Mouse (Mus musculus) liver, embryonic 12.5 days (tissue): ENCODE results near the gene Mdh2. TPM values are rescaled to one million over a fixed set of nuclear protein-coding genes. Genes with fewer than 3 reads are reported as not detected.

Experiments
- ATAC-seq: fragments of 200-750 bp; cut with Nextera tagmentation; 2 replicates; pipeline ENCODE4 v1.8.0; 2017; ENCODE audit warnings: moderate number of reproducible peaks, mild to moderate bottlenecking, moderate library complexity
- H3K27ac ChIP-seq: fragments of 300-500 bp; sonication (generic); 2 replicates; pipeline ENCODE4 v1.5.1; 2016; ENCODE audit warnings: mild to moderate bottlenecking
- H3K27me3 ChIP-seq: fragments of 300-500 bp; sonication (generic); replicated peaks from 2 replicates; pipeline ENCODE4 v1.6.1; 2016; ENCODE audit warnings: mild to moderate bottlenecking, moderate library complexity
- H3K36me3 ChIP-seq: fragments of 300-500 bp; sonication (generic); 2 replicates; pipeline ENCODE4 v1.6.1; 2016; ENCODE audit warnings: mild to moderate bottlenecking, moderate library complexity
- H3K4me1 ChIP-seq: fragments of 300-500 bp; sonication (generic); 2 replicates; pipeline ENCODE4 v1.6.1; 2016
- H3K4me2 ChIP-seq: fragments of 300-500 bp; sonication (generic); 2 replicates; pipeline ENCODE4 v1.6.1; 2016; ENCODE audit warnings: mild to moderate bottlenecking, moderate library complexity
- H3K4me3 ChIP-seq: fragments of 300-500 bp; sonication (generic); 2 replicates; pipeline ENCODE4 v1.5.1; 2016; ENCODE audit warnings: mild to moderate bottlenecking, moderate library complexity
- H3K9ac ChIP-seq: fragments of 300-500 bp; sonication (generic); 2 replicates; pipeline ENCODE4 v1.6.1; 2016; ENCODE audit warnings: mild to moderate bottlenecking, moderate library complexity
- H3K9me3 ChIP-seq: fragments of 300-500 bp; sonication (generic); replicated peaks from 2 replicates; pipeline ENCODE4 v1.6.1; 2016; ENCODE audit warnings: mild to moderate bottlenecking, moderate library complexity
- WGBS: fragments of 180-500 bp; shearing (Covaris S2); methylation state at CpG from one replicate; pipeline ENCODE4 v1.1.7; 2016; ENCODE audit not compliant: insufficient replicate concordance; 5-methylcytosine and 5-hydroxymethylcytosine counted together
- polyA plus RNA-seq: library from polyadenylated mRNA; unstranded; fragments of >200 nt; fragmentation: Nextera tagmentation; extraction: Ambion mirVana; gene quantifications from 2 replicates; pipeline ENCODE4 v1.2.1, GENCODE M21; 2016

Mdh2 gene
- polyA plus RNA-seq, 1 experiment from 2014 or later: 473 TPM

- no peak overlapping the region for H3K27ac ChIP-seq
- H3K4me3 ChIP-seq: peak overlapping the region; percentile 82
- peak overlapping the region; percentile 85 for H3K4me2 ChIP-seq
- 51% methylated on average over 8 of the region's 8 CpGs for WGBS
- no peak for ATAC-seq
- no peaks in the 10 kb centered on the region for H3K9me3 ChIP-seq
- H3K4me1 ChIP-seq: peaks cover 47% of the 10 kb centered on the region
- 0 out of 2 replicates have a peak, but pooled peaks cover 4% of the 10 kb centered on the region for H3K27me3 ChIP-seq
- peak overlapping the region; percentile 92; the same call in 1 of the 2 replicates for H3K9ac ChIP-seq
- H3K36me3 ChIP-seq: peaks cover 55% of the 10 kb centered on the region
Measured at GRCm38 (mm10) chr5:135780331-135780730, 2.1 kb downstream of the Mdh2 start.

DNA sequence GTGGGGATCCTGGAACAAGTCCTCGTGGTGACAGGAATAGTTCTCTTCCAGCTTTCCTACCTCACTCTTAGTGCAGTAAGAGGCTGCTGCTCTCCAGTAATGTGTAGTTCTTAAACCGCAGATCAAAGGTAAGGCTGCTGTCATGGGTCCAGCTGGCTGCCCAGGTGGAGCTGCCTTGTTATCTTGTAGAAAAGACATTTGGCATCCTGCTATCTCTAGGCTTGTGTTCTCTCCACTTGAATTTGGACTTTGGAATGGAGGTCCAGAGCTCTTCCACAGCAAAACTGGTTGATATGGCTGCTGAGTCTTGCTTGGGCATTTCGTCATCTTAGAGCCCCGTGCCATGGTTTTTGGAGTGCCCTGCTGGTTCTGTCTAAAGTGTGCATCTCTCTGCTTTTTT lies 4.6 kb downstream of the Mdh2 start:
- H3K36me3 ChIP-seq: peaks cover 80% of the 10 kb centered on the region
- WGBS: 83% methylated on average over 4 of the region's 4 CpGs

DNA sequence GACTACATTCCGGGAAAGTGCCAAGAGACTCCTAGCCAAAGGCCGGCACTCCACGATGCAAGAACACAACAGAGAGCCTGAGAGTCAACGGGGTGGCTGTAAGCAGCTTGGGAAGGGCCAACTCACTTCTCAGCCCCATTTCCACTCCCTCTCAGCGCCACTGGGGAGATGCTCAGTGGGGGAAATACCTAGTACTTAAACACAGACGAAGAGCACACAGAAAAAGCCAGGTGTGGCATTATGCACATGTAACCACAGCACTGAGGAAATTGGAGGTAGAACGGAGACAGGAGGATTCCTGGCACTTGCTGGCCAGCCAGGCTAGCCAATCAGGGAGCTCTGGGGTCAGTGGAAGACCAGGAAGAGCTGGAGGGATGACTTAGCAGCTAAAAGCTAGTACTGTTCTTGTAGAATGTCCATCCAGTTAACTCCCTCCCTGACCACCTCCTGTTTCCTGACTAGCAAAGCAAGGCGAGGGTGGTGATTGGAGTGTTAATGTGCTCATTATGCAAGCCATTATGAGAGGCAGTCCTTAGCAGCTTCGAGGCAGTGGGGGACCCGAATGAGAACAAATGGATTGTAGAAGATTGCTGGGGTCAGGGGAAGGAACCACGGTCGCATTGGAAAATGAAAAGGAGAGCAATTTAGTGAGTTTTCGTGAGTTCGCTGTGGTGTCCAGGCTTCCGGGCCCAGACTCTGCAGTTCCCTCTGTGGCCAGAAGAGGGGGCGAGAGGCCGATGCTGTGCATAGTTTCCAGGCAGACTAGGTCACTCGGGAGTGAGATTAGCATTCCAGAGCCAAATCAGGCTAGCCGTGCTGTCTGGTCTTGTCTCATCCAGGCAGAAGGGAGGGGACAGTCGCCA lies 15.9 kb downstream of the Mdh2 start:
- H3K27me3 ChIP-seq: no peaks in the 10 kb centered on the region
- H3K36me3 ChIP-seq: peaks cover 31% of the 10 kb centered on the region
- peak overlapping the region; percentile 51 for H3K4me2 ChIP-seq
- no peaks in the 10 kb centered on the region for H3K9me3 ChIP-seq
- peak overlapping the region; percentile 22; the same call in 1 of the 2 replicates for H3K9ac ChIP-seq
- peak; percentile 54; the same call in 1 of the 2 replicates for ATAC-seq
- no peak overlapping the region for H3K27ac ChIP-seq
- H3K4me1 ChIP-seq: 0 out of 2 replicates have a peak, but pooled peaks cover 3% of the 10 kb centered on the region
- peak overlapping the region; percentile 29; the same call in 1 of the 2 replicates for H3K4me3 ChIP-seq
- 15% methylated on average over 20 of the region's 20 CpGs for WGBS

More for the DNA sequence above, 4.6 kb downstream of the Mdh2 start:
- Histone ChIP-seq H3K27me3 (no peaks in the 10 kb centered on the region), H3K27ac (no peak overlapping the region), H3K4me1 (peaks cover 40% of the 10 kb centered on the region), H3K9me3 (no peaks in the 10 kb centered on the region), H3K9ac (no peak overlapping the region), H3K4me3 (no peak overlapping the region), H3K4me2 (no peak overlapping the region)
- no peak for ATAC-seq

GRCm38 (mm10) chr5:135794859-135795181 lies 16.5 kb downstream of the Mdh2 start:
- Histone ChIP-seq H3K4me3 (0 out of 2 replicates have a peak overlapping the region, but pooled peaks have one; percentile 29), H3K9ac (0 out of 2 replicates have a peak overlapping the region, but pooled peaks have one; percentile 22), H3K4me1 (0 out of 2 replicates have a peak, but pooled peaks cover 3% of the 10 kb centered on the region), H3K27me3 (no peaks in the 10 kb centered on the region), H3K9me3 (no peaks in the 10 kb centered on the region), H3K36me3 (peaks cover 25% of the 10 kb centered on the region), H3K27ac (no peak overlapping the region), H3K4me2 (peak overlapping the region; percentile 51)
- 12% methylated on average over 5 of the region's 5 CpGs for WGBS
- no peak for ATAC-seq

DNA sequence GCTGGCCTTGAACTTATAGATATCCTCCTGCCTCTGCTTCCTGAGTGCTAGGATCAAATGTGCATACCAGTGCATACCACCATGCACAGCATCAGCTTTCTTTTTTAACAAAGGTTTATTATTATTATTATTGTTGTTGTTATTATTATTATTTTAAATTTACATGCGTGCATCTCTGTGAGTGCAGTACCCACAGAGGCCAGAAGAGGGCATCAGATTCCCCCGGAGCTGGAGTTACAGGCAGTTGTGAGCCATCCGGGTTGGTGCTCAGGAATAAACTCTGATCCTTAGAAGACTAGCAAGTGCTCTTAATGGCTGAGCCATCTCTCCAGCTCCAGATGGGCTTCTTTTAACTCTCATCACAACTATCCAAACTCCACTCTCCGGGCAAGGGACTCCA lies 21.5 kb downstream of the Mdh2 start:
- 35% methylated on average over 4 of the region's 4 CpGs for WGBS
- Histone ChIP-seq H3K36me3 (no peaks in the 10 kb centered on the region), H3K4me1 (no peaks in the 10 kb centered on the region), H3K4me3 (no peak overlapping the region), H3K9me3 (no peaks in the 10 kb centered on the region), H3K4me2 (no peak overlapping the region), H3K27me3 (peaks cover 29% of the 10 kb centered on the region), H3K9ac (no peak overlapping the region), H3K27ac (no peak overlapping the region)
- no peak for ATAC-seq

- Histone ChIP-seq H3K9me3 (no peaks in the 10 kb centered on the region), H3K4me2 (no peak overlapping the region), H3K27ac (no peak overlapping the region), H3K27me3 (peaks cover 32% of the 10 kb centered on the region), H3K36me3 (no peaks in the 10 kb centered on the region), H3K4me1 (no peaks in the 10 kb centered on the region), H3K9ac (no peak overlapping the region), H3K4me3 (no peak overlapping the region)
- no peak for ATAC-seq
- WGBS: 8% methylated on average over 6 of the region's 6 CpGs
Measured at GRCm38 (mm10) chr5:135800927-135801326, 22.6 kb downstream of the Mdh2 start.

DNA sequence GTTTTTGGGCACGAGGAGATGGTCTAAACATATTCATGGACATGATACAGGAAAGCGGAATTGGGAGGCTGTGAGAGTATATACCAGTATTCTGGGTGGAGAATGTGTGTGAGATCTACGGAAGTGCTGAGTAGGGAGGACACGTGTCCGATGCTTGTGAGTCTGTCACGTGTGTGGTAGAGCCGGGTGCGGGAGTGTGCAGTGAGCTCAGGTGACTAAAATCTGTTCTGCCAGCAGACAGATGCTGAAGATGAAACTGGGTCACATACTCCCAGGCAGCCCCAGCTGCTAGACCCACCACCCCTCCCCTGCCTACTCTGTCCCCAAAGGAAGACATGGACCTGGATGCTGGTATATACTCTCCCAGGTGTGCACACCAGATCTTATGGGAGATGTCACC lies 24.4 kb downstream of the Mdh2 start:
- 73% methylated on average over 8 of the region's 8 CpGs for WGBS
- no peak for ATAC-seq
- no peaks in the 10 kb centered on the region for H3K36me3 ChIP-seq
- no peak overlapping the region for H3K4me3 ChIP-seq
- no peak overlapping the region for H3K9ac ChIP-seq
- no peak overlapping the region for H3K27ac ChIP-seq
- H3K9me3 ChIP-seq: no peaks in the 10 kb centered on the region
- H3K4me1 ChIP-seq: peaks cover 3% of the 10 kb centered on the region; the same call in 1 of the 2 replicates
- H3K4me2 ChIP-seq: no peak overlapping the region
- peaks cover 39% of the 10 kb centered on the region for H3K27me3 ChIP-seq

- H3K9me3 ChIP-seq: no peaks in the 10 kb centered on the region
- no peaks in the 10 kb centered on the region for H3K36me3 ChIP-seq
- H3K27me3 ChIP-seq: peaks cover 39% of the 10 kb centered on the region
- no peak overlapping the region for H3K4me3 ChIP-seq
- H3K4me2 ChIP-seq: no peak overlapping the region
- H3K9ac ChIP-seq: no peak overlapping the region
- no peak for ATAC-seq
- peaks cover 3% of the 10 kb centered on the region; the same call in 1 of the 2 replicates for H3K4me1 ChIP-seq
- no peak overlapping the region for H3K27ac ChIP-seq
- WGBS: 38% methylated on average over 4 of the region's 4 CpGs
Measured at GRCm38 (mm10) chr5:135803135-135803534, 24.9 kb downstream of the Mdh2 start.

DNA sequence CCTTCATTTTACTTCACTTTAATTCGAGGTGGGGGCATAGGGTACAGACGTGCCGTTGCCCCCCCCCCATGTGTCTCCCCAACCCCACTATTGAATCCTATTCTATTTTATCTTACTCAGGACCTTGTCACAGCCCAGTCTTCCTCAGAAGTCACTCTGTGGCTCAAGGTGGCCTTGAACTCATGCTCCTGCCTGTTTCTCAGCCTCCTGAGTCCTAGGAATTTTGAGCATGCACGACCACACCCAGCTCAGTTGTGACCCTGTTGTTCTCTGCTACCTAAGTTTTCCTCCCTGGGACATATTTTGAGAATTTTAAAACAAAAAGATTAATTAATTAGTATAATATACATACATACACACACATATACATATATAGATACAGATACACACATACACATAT lies 25.4 kb downstream of the Mdh2 start:
- ATAC-seq: no peak
- Histone ChIP-seq H3K9ac (no peak overlapping the region), H3K9me3 (no peaks in the 10 kb centered on the region), H3K27ac (no peak overlapping the region), H3K36me3 (no peaks in the 10 kb centered on the region), H3K4me2 (no peak overlapping the region), H3K4me3 (no peak overlapping the region), H3K27me3 (peaks cover 39% of the 10 kb centered on the region), H3K4me1 (peaks cover 3% of the 10 kb centered on the region; the same call in 1 of the 2 replicates)
- WGBS: 53% methylated on average over 4 of the region's 4 CpGs

- H3K9me3 ChIP-seq: no peaks in the 10 kb centered on the region
- no peaks in the 10 kb centered on the region for H3K36me3 ChIP-seq
- H3K9ac ChIP-seq: no peak overlapping the region
- 50% methylated on average over 2 of the region's 2 CpGs for WGBS
- H3K4me2 ChIP-seq: no peak overlapping the region
- H3K4me3 ChIP-seq: no peak overlapping the region
- peaks cover 3% of the 10 kb centered on the region; the same call in 1 of the 2 replicates for H3K4me1 ChIP-seq
- peaks cover 39% of the 10 kb centered on the region for H3K27me3 ChIP-seq
- no peak for ATAC-seq
- H3K27ac ChIP-seq: no peak overlapping the region
Measured at GRCm38 (mm10) chr5:135804735-135805134, 26.5 kb downstream of the Mdh2 start.

- Histone ChIP-seq H3K36me3 (no peaks in the 10 kb centered on the region), H3K27ac (no peak within 1 kb of the TSS), H3K27me3 (peaks cover 23% of the 10 kb centered on the region), H3K4me3 (no peak within 1 kb of the TSS), H3K4me2 (no peak within 1 kb of the TSS), H3K9ac (no peak within 1 kb of the TSS), H3K4me1 (peaks cover 3% of the 10 kb centered on the region; the same call in 1 of the 2 replicates), H3K9me3 (no peaks in the 10 kb centered on the region)
- peak; percentile 64; the same call in 1 of the 2 replicates for ATAC-seq
- 3% methylated on average over 29 of the region's 29 CpGs for WGBS
Measured at GRCm38 (mm10) chr5:135806555-135807262, 28.4 kb downstream of the Mdh2 start, which contains the start of gene Srrm3. Gene Srrm3, plus strand, starts transcription at chr5:135806890.

GRCm38 (mm10) chr5:135807263-135807637 lies 29.0 kb downstream of the Mdh2 start:
- ATAC-seq: no peak
- 36% methylated on average over 3 of the region's 3 CpGs for WGBS
- no peak overlapping the region for H3K4me2 ChIP-seq
- no peaks in the 10 kb centered on the region for H3K36me3 ChIP-seq
- H3K4me1 ChIP-seq: peaks cover 3% of the 10 kb centered on the region; the same call in 1 of the 2 replicates
- H3K27ac ChIP-seq: no peak overlapping the region
- no peak overlapping the region for H3K4me3 ChIP-seq
- H3K9ac ChIP-seq: no peak overlapping the region
- peaks cover 20% of the 10 kb centered on the region for H3K27me3 ChIP-seq
- H3K9me3 ChIP-seq: no peaks in the 10 kb centered on the region
